Mouse (Mus musculus): Measurements from ENCODE around the gene Zfp663.
A peak's percentile ranks its signal among the peaks of the same experiment; 100 is the strongest.

- TF ChIP-seq CTCF (IDR thresholded peaks at IDR 0.05; ENCODE audit: borderline replicate concordance, insufficient read depth, low read length) (no peak), POLR2A (IDR thresholded peaks at IDR 0.05; ENCODE audit: low read depth, low read length) (peak; percentile 76)
Observed at GRCm38 (mm10) chr2:165387844-165388495, 19.4 kb upstream of the Zfp663 start, which contains the start of gene Zfp334.

All from embryonic fibroblast, embryonic 13.5 days (primary cell).